Mouse (Mus musculus) forebrain, embryonic 11.5 days (tissue): Measurements from ENCODE around the gene Gm6121. TPM values are rescaled to one million over a fixed set of nuclear protein-coding genes. Genes with fewer than 3 reads are reported as not detected.
"Not testable (repeated sequence)": the region's sequence is repeated elsewhere in the genome, so short reads cannot be mapped to it uniquely, and the experiment has no call there.

Experiments
- ATAC-seq: fragments of 200-750 bp; cut with Nextera tagmentation; replicated peaks from 2 replicates; pipeline ENCODE4 v1.8.0; 2017; ENCODE audit warnings: moderate TSS enrichment; ENCODE audit not compliant: low FRiP score
- DNase-seq: peaks from one replicate; pipeline ENCODE4 v3.0.0-alpha.2; 2017; ENCODE audit warnings: low spot score
- H3K27ac ChIP-seq: fragments of 300-500 bp; sonication (generic); 2 replicates; pipeline ENCODE4 v1.5.1; 2014; ENCODE audit warnings: low read depth, low read length
- H3K27me3 ChIP-seq: fragments of 300-500 bp; sonication (generic); 2 replicates; pipeline ENCODE4 v1.6.1; 2014; ENCODE audit warnings: mild to moderate bottlenecking, low read length, mixed read lengths; ENCODE audit not compliant: control insufficient read depth, insufficient read depth
- H3K36me3 ChIP-seq: fragments of 300-500 bp; sonication (generic); 2 replicates; pipeline ENCODE4 v1.6.1; 2014; ENCODE audit warnings: mild to moderate bottlenecking, low read length, moderate library complexity, mixed read lengths; ENCODE audit not compliant: control insufficient read depth, insufficient read depth
- H3K4me1 ChIP-seq: fragments of 300-500 bp; sonication (generic); replicated peaks from 2 replicates; pipeline ENCODE4 v1.6.1; 2014; ENCODE audit warnings: low read length, mixed read lengths; ENCODE audit not compliant: control insufficient read depth, insufficient read depth
- H3K4me2 ChIP-seq: fragments of 300-500 bp; sonication (generic); 2 replicates; pipeline ENCODE4 v1.6.1; 2014; ENCODE audit warnings: low read depth, mild to moderate bottlenecking, low read length, moderate library complexity, mixed read lengths; ENCODE audit not compliant: severe bottlenecking
- H3K4me3 ChIP-seq: fragments of 300-500 bp; sonication (generic); 2 replicates; pipeline ENCODE4 v1.5.1; 2014; ENCODE audit warnings: low read depth, low read length
- H3K9ac ChIP-seq: fragments of 300-500 bp; sonication (generic); 2 replicates; pipeline ENCODE4 v1.6.1; 2014; ENCODE audit warnings: low read length
- H3K9me3 ChIP-seq: fragments of 300-500 bp; sonication (generic); 2 replicates; pipeline ENCODE4 v1.6.1; 2016; ENCODE audit warnings: low read length, mixed read lengths; ENCODE audit not compliant: control insufficient read depth
- WGBS: fragments of 180-500 bp; shearing (Covaris S2); extraction: QIAGEN DNeasy Blood & Tissue Kit; methylation state at CpG from one replicate; pipeline ENCODE4 v1.1.7; 2014; 5-methylcytosine and 5-hydroxymethylcytosine counted together
- polyA plus RNA-seq: library from polyadenylated mRNA; unstranded; fragments of >200 nt; fragmentation: Nextera tagmentation; extraction: Ambion mirVana; gene quantifications from 2 replicates; pipeline ENCODE4 v1.2.1, GENCODE M21; 2014

The Gm6121 gene
- not detected in 2 replicates for polyA plus RNA-seq

DNA sequence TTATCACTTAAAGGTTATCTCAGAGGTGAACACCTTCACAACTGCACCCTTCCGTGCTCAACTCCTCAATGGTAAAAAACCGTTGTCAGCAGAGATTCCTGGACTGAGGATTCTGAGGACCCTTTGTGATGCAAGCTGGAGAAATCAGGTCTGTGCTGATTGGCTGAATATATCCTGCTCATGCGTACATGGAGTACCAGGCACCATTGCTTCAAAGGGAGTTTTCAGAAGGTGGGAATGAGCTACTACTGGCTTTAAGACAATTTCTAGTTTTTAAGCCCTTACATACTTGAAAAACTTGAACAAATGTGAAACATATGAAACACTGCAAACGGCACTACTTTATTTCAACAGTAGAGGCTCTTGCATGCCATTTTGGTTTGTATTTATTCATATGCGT, at the start of gene Gm6121:
TSS of gene Gm6121 (minus strand) at position 101 of the 400 bp plus-strand sequence.
- H3K4me3 ChIP-seq, H3K9me3 ChIP-seq, H3K36me3 ChIP-seq, H3K27ac ChIP-seq, H3K4me2 ChIP-seq, ATAC-seq, H3K9ac ChIP-seq, H3K27me3 ChIP-seq, H3K4me1 ChIP-seq, DNase-seq: not testable (repeated sequence)
- WGBS, result no CpG with 5 or more reads among the region's 5 CpGs

Other genes starting within 250 kb of the Gm6121 start
- not detected in 2 replicates for gene Gm14525, start 233.1 kb downstream of the Gm6121 start, polyA plus RNA-seq